20 mouse cellular contexts compared by ENCODE assay signal in the genomic region with DNA sequence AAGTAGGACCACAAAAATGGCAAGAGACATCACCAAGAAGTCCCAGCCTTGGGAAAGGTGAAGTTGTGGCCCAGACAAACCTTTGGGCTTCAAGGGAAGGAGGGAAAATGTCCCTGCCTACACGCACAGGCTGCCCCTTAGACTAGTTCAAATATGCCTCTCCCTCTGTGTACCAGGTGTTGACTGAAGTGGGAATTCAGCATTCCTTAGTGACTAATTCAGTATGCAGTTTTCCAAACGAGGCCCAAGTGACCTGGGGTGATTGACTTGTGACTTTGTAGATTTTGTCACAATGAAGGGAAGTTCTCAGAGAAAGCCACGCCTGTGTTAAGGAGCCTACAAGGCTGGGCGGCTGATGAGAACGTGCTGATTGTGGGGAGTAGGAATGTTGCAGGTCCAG. TPM values are rescaled to one million over a fixed set of nuclear protein-coding genes. Genes with fewer than 3 reads are reported as not detected.
A peak's percentile ranks its signal among the peaks of the same experiment; 100 is the strongest.
DNase-seq lines count a peak whose midpoint lies in the region; ATAC-seq and TF ChIP-seq lines count a peak whose summit lies in the region.
"Had no signal": no experiment of that assay in that cellular context is flagged by ENCODE, and none has a peak within 500 bp of the region (broad histone marks: within the 10 kb centered on the region; RNA-seq: fewer than 3 reads in every experiment).

No protein-coding gene starts in this region.

- H3K4me3 ChIP-seq in heart, postnatal 0 days (ENCODE audit: low read depth, low read length): no peak overlapping the region
- no peak overlapping the region for H3K4me3 ChIP-seq in lung, embryonic 15.5 days
- no peak overlapping the region for H3K4me3 ChIP-seq in stomach, postnatal 0 days (ENCODE audit: low read depth, low read length)
- H3K4me3 ChIP-seq: embryonic facial prominence, embryonic 13.5 days; forebrain, embryonic 12.5 days; heart, adult 2 months; heart, embryonic 15.5 days had no signal

- peaks cover 3% of the 10 kb centered on the region; the same call in 1 of the 2 replicates for H3K4me1 ChIP-seq in heart, postnatal 0 days (ENCODE audit: control insufficient read depth, insufficient read depth)
- peaks cover 9% of the 10 kb centered on the region for H3K4me1 ChIP-seq in lung, embryonic 15.5 days
- H3K4me1 ChIP-seq in stomach, postnatal 0 days (replicated peaks; ENCODE audit: control insufficient read depth, insufficient read depth): no peaks in the 10 kb centered on the region; the same call in 1 of the 2 replicates

- 66% methylated on average over 5 of the region's 5 CpGs for WGBS in heart, postnatal 0 days
- WGBS in lung, embryonic 15.5 days: 46% methylated on average over 5 of the region's 5 CpGs
- 43% methylated on average over 5 of the region's 5 CpGs for WGBS in stomach, postnatal 0 days

- no peak for TF ChIP-seq CTCF in heart, postnatal 0 days (IDR thresholded peaks at IDR 0.05; ENCODE audit: low read depth)
- no peak for TF ChIP-seq CTCF in stomach, postnatal 0 days (IDR thresholded peaks at IDR 0.05; ENCODE audit: low read depth)

- no peaks in the 10 kb centered on the region for H3K27me3 ChIP-seq in heart, postnatal 0 days (ENCODE audit: control insufficient read depth, insufficient read depth, low read length)
- no peaks in the 10 kb centered on the region for H3K27me3 ChIP-seq in lung, embryonic 15.5 days
- no peaks in the 10 kb centered on the region for H3K27me3 ChIP-seq in stomach, postnatal 0 days (ENCODE audit: control insufficient read depth, insufficient read depth, low read length)
- H3K27me3 ChIP-seq: embryonic facial prominence, embryonic 13.5 days; forebrain, embryonic 12.5 days; heart, embryonic 15.5 days had no signal

- H3K9me3 ChIP-seq in heart, postnatal 0 days (replicated peaks; ENCODE audit: control insufficient read depth, low read length): no peaks in the 10 kb centered on the region
- H3K9me3 ChIP-seq in lung, embryonic 15.5 days: no peaks in the 10 kb centered on the region
- no peaks in the 10 kb centered on the region for H3K9me3 ChIP-seq in stomach, postnatal 0 days (ENCODE audit: control insufficient read depth, low read length)
- H3K9me3 ChIP-seq: embryonic facial prominence, embryonic 13.5 days; forebrain, embryonic 12.5 days; heart, embryonic 15.5 days had no signal

- intact Hi-C loops in heart, postnatal 14 days (cut with DNase I): no loop called here
- intact Hi-C loops in left cerebral cortex, postnatal 14 days (cut with DNase I): no loop called here

- TF ChIP-seq EP300 in heart, postnatal 0 days (IDR thresholded peaks at IDR 0.05; ENCODE audit: low read depth): no peak
- no peak for TF ChIP-seq EP300 in stomach, postnatal 0 days (optimal IDR thresholded peaks at IDR 0.05)

- no peak for ATAC-seq in heart, postnatal 0 days (ENCODE audit: insufficient read depth, low read depth)
- peak; percentile 75; the same call in 1 of the 2 replicates for ATAC-seq in lung, embryonic 15.5 days (ENCODE audit: borderline replicate concordance, extremely low read depth, low FRiP score, low TSS enrichment)
- ATAC-seq in stomach, postnatal 0 days (ENCODE audit: low FRiP score, low TSS enrichment): peak; percentile 82
- ATAC-seq: forebrain, embryonic 16.5 days had no signal

- no peak overlapping the region for H3K27ac ChIP-seq in heart, postnatal 0 days (ENCODE audit: low read depth)
- H3K27ac ChIP-seq in lung, embryonic 15.5 days: peak overlapping the region; percentile 43; the same call in 1 of the 2 replicates
- H3K27ac ChIP-seq in stomach, postnatal 0 days (replicated peaks): peak overlapping the region; percentile 70
- H3K27ac ChIP-seq: embryonic facial prominence, embryonic 13.5 days; forebrain, embryonic 12.5 days; heart, adult 2 months; heart, embryonic 15.5 days had no signal

- H3K36me3 ChIP-seq in heart, postnatal 0 days (replicated peaks; ENCODE audit: control insufficient read depth, insufficient read depth, low read length): peaks cover 76% of the 10 kb centered on the region
- H3K36me3 ChIP-seq in lung, embryonic 15.5 days: no peaks in the 10 kb centered on the region
- no peaks in the 10 kb centered on the region for H3K36me3 ChIP-seq in stomach, postnatal 0 days (ENCODE audit: control insufficient read depth, insufficient read depth, low read length)
- H3K36me3 ChIP-seq: embryonic facial prominence, embryonic 13.5 days; forebrain, embryonic 12.5 days had no signal

- no peak overlapping the region for H3K9ac ChIP-seq in heart, postnatal 0 days (replicated peaks; ENCODE audit: low read depth, low read length)
- H3K9ac ChIP-seq in lung, embryonic 15.5 days: no peak overlapping the region
- H3K9ac ChIP-seq in stomach, postnatal 0 days (ENCODE audit: low read length): no peak overlapping the region
- H3K9ac ChIP-seq: embryonic facial prominence, embryonic 13.5 days; forebrain, embryonic 12.5 days; heart, embryonic 15.5 days had no signal

- peak; percentile 4 for DNase-seq in heart, postnatal 0 days (ENCODE audit: low spot score)
- DNase-seq in heart, postnatal 14 days: no peak
- peak; percentile 65 for DNase-seq in lung, postnatal 25 days (ENCODE audit: low spot score)
- peak; percentile 58 for DNase-seq in stomach, postnatal 0 days (ENCODE audit: low spot score)
- no peak for DNase-seq in cerebellum, postnatal 4 days (ENCODE audit: low spot score in 2 of 2)
- DNase-seq in left cerebral cortex, postnatal 14 days (ENCODE audit: low spot score in 2 of 2): no peak
- DNase-seq: adrenal gland, postnatal 10 days; cerebellum, adult 11 months; cerebellum, adult 8-10 months; cerebellum, postnatal 14 days; gastrocnemius, postnatal 14 days; heart, adult 2 months; heart, postnatal 36 days had no signal

- no peak overlapping the region for H3K4me2 ChIP-seq in heart, postnatal 0 days (ENCODE audit: low read depth, low read length)
- H3K4me2 ChIP-seq in lung, embryonic 15.5 days: no peak overlapping the region
- H3K4me2 ChIP-seq in stomach, postnatal 0 days (replicated peaks; ENCODE audit: low read depth): no peak overlapping the region
- H3K4me2 ChIP-seq: embryonic facial prominence, embryonic 13.5 days; forebrain, embryonic 12.5 days; heart, embryonic 11.5 days; heart, embryonic 15.5 days had no signal

RNA-seq across cellular contexts. Expression of a gene that starts 49.9 kb away (rescaled TPM):
- total RNA-seq in heart, postnatal 0 days (2014; rRNA removed; ENCODE audit: low replicate concordance): 196 and 240 TPM in 2 replicates
- polyA plus RNA-seq in heart, postnatal 0 days (2015; fragmentation: Nextera tagmentation; extraction: Ambion mirVana): 301 and 341 TPM in 2 replicates
- total RNA-seq in heart, postnatal 14 days (2021): 100 to 1,000 TPM; 341 to 359 TPM
- polyA plus RNA-seq in lung, embryonic 15.5 days (2015; fragmentation: Nextera tagmentation; extraction: Ambion mirVana): 50.8 and 56.7 TPM in 2 replicates
- polyA plus RNA-seq in stomach, postnatal 0 days (2015; fragmentation: Nextera tagmentation; extraction: Ambion mirVana): 21.9 and 25.7 TPM in 2 replicates
- total RNA-seq in left cerebral cortex, postnatal 14 days (2021): 1 to 10 TPM; 1.7 TPM
- total RNA-seq: MEL had no signal

RNA-seq across cellular contexts. Expression of a gene that starts 56.6 kb away (rescaled TPM):
- 186 and 197 TPM in 2 replicates for total RNA-seq in heart, postnatal 0 days (2014; rRNA removed; ENCODE audit: low replicate concordance)
- 243 and 249 TPM in 2 replicates for polyA plus RNA-seq in heart, postnatal 0 days (2015; fragmentation: Nextera tagmentation; extraction: Ambion mirVana)
- total RNA-seq in heart, postnatal 14 days (2021): 100 to 1,000 TPM; 258 to 261 TPM
- polyA plus RNA-seq in lung, embryonic 15.5 days (2015; fragmentation: Nextera tagmentation; extraction: Ambion mirVana): 382 and 392 TPM in 2 replicates
- 149 and 155 TPM in 2 replicates for polyA plus RNA-seq in stomach, postnatal 0 days (2015; fragmentation: Nextera tagmentation; extraction: Ambion mirVana)
- 100 to 1,000 TPM; 188 to 202 TPM for total RNA-seq in left cerebral cortex, postnatal 14 days (2021)

Comparison
In these comparisons a context has a peak if more than half of its experiments do, and no peak if none do; other contexts are left out.
1. DNase-seq: peak in heart, postnatal 0 days (single experiment), lung, postnatal 25 days (single experiment) and stomach, postnatal 0 days (single experiment); none in heart, postnatal 14 days (0 of 2), cerebellum, postnatal 4 days (0 of 2) and left cerebral cortex, postnatal 14 days (0 of 2).
2. RNA of a gene that starts 49.9 kb away (total RNA-seq): 341 to 359 TPM in heart, postnatal 14 days and 196 to 240 TPM in heart, postnatal 0 days; 1.7 TPM in left cerebral cortex, postnatal 14 days; every median in the first group is over 10 times any median in the second.